Mouse (Mus musculus) inflammation-experienced regulatory T-cells, adult 6 months (primary cell): Measurements from ENCODE around the gene Olfr181. TPM values are rescaled to one million over a fixed set of nuclear protein-coding genes. Genes with fewer than 3 reads are reported as not detected.

ENCODE experiments used
- ATAC-seq: one replicate; pipeline ENCODE4 v1.8.0; 2017
- polyA plus RNA-seq, 3 experiments: library from polyadenylated mRNA; unstranded; fragments of 100-300 nt; shearing (Covaris generic); gene quantifications; one replicate each; pipeline ENCODE4 v1.2.1; 2017

The Olfr181 gene
- not detected for polyA plus RNA-seq

DNA sequence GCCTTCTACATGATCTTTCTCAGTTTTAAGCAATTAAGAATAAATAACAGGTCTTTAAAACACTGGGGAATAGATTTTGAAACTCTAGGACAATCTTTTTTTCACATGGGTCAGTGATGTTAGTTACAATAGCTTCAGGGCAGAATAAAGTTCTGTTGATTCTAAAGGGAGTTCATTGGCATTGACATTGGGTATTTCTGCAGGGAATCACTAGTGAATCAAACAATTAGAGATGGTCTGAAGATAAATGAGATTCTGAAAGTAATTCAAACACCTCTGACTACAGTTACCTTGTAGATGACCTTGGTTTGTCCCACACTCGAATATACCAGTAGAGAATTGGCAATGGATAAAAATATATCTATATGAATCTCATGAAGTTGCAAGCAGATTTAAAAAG lies at the start of gene Olfr181:
TSS of gene Olfr181 (minus strand) at position 101 of the 400 bp plus-strand sequence.
- no peak for ATAC-seq

DNA sequence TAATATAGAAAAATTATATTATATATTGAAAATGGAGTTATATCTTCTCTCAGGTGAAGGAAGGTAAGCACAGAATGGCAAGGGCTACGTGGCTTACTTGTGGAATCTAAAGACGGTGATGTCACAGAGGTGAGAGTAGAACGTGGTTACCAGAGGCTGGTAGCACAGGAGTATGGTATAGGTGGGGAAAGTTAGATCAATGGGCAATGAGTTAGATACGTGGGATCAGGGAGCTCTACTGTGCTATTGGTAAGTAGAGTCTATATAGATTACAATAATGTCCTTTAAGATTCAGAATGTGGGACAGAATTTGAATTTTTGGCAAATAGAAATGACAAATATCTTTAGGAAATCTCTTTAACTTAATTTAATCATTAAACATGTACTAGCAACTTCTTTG lies 737 bp upstream of the Olfr181 start, which contains the start of gene Olfr180:
TSS of gene Olfr180 (minus strand) at position 101 of the 400 bp plus-strand sequence.
- ATAC-seq: no peak

DNA sequence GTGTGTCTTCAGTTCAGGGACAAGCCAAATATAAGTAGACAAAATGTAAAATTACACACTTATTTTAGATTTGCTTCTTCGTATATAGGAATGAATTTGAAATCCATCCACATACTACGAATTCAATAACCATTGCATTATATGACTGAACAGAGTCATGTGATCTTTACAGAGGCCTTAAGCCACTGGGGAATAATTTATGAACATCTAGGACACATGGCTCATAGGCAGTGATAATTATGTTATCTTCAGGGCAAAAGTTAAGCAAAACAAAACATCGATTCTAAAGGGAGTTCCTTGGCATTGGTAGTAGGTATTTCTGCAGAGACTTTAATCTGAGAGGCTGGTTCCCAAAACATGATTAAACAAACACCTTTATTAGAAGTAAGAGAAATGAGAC lies 36.6 kb downstream of the Olfr181 start, which contains the start of gene Olfr178:
TSS of gene Olfr178 (minus strand) at position 101 of the 400 bp plus-strand sequence.
- no peak for ATAC-seq

DNA sequence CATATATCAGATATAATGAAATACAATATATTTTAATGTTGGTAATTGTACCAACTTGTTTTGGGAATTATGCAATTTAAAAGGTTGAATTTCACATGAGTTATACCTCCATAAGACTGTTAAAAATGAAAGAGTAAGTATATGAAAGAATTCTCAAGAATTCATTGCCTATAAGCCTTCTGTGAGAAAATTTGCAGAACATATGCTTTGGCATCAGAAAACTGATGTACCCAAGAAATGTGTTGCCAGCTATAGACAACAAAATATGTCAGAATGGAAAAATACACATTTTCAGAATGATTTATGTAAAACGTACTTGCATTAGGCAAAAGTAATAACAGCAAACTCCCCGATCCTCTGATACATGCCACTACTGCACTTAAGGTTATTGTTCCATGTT lies 44.1 kb downstream of the Olfr181 start:
- ATAC-seq: no peak

Other genes starting within 250 kb of the Olfr181 start
- gene Gpr15, start 209.7 kb downstream of the Olfr181 start, polyA plus RNA-seq: 10 to 100 TPM; 25.1 to 29.8 (median 28.5) TPM
- gene Cldnd1, start 200.8 kb downstream of the Olfr181 start, polyA plus RNA-seq: 100 to 1,000 TPM; 231 to 337 (median 232) TPM
- gene Olfr172, start 165.6 kb downstream of the Olfr181 start, polyA plus RNA-seq: under 1 TPM in 1 of 3 experiments, not detected in 2; 0.24 TPM
- 1 to 10 TPM in 2 of 3 experiments, under 1 TPM in 1; 0.98 to 2.2 (median 2.0) TPM for gene Olfr173, start 128.5 kb downstream of the Olfr181 start, polyA plus RNA-seq
- under 1 TPM in 1 of 3 experiments, not detected in 2; 0.70 TPM for gene Olfr175-ps1, start 102.0 kb downstream of the Olfr181 start, polyA plus RNA-seq
- gene Olfr177, start 54.0 kb downstream of the Olfr181 start, polyA plus RNA-seq: not detected
- not detected for gene Olfr178, start 36.7 kb downstream of the Olfr181 start, polyA plus RNA-seq
- not detected for gene Olfr180, start 637 bp upstream of the Olfr181 start, polyA plus RNA-seq
- gene Olfr183, start 66.6 kb upstream of the Olfr181 start, polyA plus RNA-seq: under 1 TPM in 2 of 3 experiments, not detected in 1; 0.48 to 0.50 TPM
- not detected for gene Olfr186, start 101.5 kb upstream of the Olfr181 start, polyA plus RNA-seq
- not detected for gene Olfr187, start 111.0 kb upstream of the Olfr181 start, polyA plus RNA-seq
- gene Olfr190, start 149.2 kb upstream of the Olfr181 start, polyA plus RNA-seq: not detected
- not detected for gene Olfr191, start 161.1 kb upstream of the Olfr181 start, polyA plus RNA-seq
- gene Olfr193, start 183.1 kb upstream of the Olfr181 start, polyA plus RNA-seq: under 1 TPM in 1 of 3 experiments, not detected in 2; 0.13 TPM
- not detected for gene Olfr194, start 192.3 kb upstream of the Olfr181 start, polyA plus RNA-seq
- not detected for gene Olfr195, start 218.3 kb upstream of the Olfr181 start, polyA plus RNA-seq
- gene Olfr196, start 241.7 kb upstream of the Olfr181 start, polyA plus RNA-seq: under 1 TPM in 1 of 3 experiments, not detected in 2; 0.20 TPM